Mouse (Mus musculus) limb, embryonic 15.5 days (tissue): ENCODE measurements at regions not wholly inside any gene's neighbourhood (a gene's known extent, or its start where the extent isn't known, plus 50 kb on each side); places are given as distances from the start of the nearest gene placed in this dataset.

Source experiments
- ATAC-seq: fragments of 200-750 bp; cut with Nextera tagmentation; 2 replicates; pipeline ENCODE4 v1.8.0; 2017; ENCODE audit warnings: low read depth, moderate TSS enrichment; ENCODE audit not compliant: insufficient number of reproducible peaks, low FRiP score, low TSS enrichment
- H3K27ac ChIP-seq: fragments of 300-500 bp; sonication (generic); 2 replicates; pipeline ENCODE4 v1.5.1; 2015; ENCODE audit warnings: moderate library complexity, mild to moderate bottlenecking, inconsistent platforms
- H3K27me3 ChIP-seq: fragments of 300-500 bp; sonication (generic); 2 replicates; pipeline ENCODE4 v1.6.1; 2015; ENCODE audit warnings: inconsistent platforms
- H3K36me3 ChIP-seq: fragments of 300-500 bp; sonication (generic); 2 replicates; pipeline ENCODE4 v1.6.1; 2015; ENCODE audit warnings: inconsistent platforms
- H3K4me1 ChIP-seq: fragments of 300-500 bp; sonication (generic); 2 replicates; pipeline ENCODE4 v1.6.1; 2015; ENCODE audit warnings: inconsistent platforms
- H3K4me2 ChIP-seq: fragments of 300-500 bp; sonication (generic); 2 replicates; pipeline ENCODE4 v1.6.1; 2015; ENCODE audit warnings: mild to moderate bottlenecking, inconsistent platforms
- H3K4me3 ChIP-seq: fragments of 300-500 bp; sonication (generic); 2 replicates; pipeline ENCODE4 v1.5.1; 2015; ENCODE audit warnings: mild to moderate bottlenecking, inconsistent platforms
- H3K9ac ChIP-seq: fragments of 300-500 bp; sonication (generic); 2 replicates; pipeline ENCODE4 v1.6.1; 2015; ENCODE audit warnings: inconsistent platforms
- H3K9me3 ChIP-seq: fragments of 300-500 bp; sonication (generic); 2 replicates; pipeline ENCODE4 v1.6.1; 2016; ENCODE audit warnings: inconsistent platforms
- WGBS: fragments of 180-500 bp; shearing (Covaris S2); methylation state at CpG from one replicate; pipeline ENCODE4 v1.1.7; 2015; 5-methylcytosine and 5-hydroxymethylcytosine counted together

DNA sequence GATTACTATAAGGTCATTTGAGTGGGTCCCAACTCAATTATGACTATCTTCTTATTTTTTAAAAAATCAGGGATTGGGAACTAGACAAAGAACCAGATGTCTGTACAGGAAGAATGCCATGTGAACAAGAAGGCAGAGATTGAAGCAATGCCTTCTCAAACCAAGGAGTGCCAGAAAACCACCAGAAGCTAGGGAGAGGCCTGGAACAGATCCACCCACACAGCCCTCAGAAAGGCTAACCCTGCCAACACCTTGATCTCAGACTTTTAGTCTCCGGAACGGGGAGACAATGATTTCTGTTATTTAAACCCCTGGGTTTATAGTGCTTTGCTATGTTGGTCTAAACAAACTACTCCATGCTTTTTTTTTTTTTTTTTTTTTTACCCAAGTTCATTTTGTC is 136.2 kb upstream of the Prep start:
- Histone ChIP-seq H3K4me2 (no peak overlapping the region), H3K9ac (no peak overlapping the region), H3K9me3 (no peaks in the 10 kb centered on the region), H3K4me3 (no peak overlapping the region), H3K36me3 (no peaks in the 10 kb centered on the region), H3K27me3 (no peaks in the 10 kb centered on the region), H3K27ac (no peak overlapping the region), H3K4me1 (no peaks in the 10 kb centered on the region)
- ATAC-seq, result no peak
- 60% methylated on average over 2 of the region's 2 CpGs for WGBS

DNA sequence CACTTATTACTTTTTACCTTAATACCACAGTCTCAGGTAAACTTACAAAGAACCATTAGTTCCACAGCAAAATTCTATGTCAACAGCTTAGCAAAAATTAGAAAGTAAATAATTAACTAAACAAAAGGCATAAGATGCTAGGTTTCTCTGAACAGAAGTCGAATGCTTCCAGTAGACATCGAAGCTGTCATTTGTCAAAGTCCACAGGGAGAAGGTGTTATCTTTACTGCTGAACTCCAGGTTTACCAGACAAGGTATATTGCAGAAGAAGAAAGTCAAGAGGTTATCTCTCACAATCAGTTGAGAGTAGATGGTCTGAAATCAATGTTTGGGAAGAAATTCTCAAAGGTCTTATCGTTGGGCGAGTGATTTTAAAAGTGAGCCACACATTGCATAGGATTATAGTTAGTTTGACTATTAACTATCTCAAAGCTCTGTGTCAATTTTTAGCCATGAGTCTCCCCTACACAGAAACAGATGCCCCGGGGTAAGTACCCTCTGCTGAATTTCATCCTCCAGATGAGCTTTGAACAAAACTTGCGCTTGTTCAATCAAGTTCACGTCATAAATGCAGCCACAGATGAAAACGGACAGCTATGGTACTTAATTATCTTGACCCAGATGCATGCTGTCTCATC is 153.1 kb upstream of the Prep start:
- Histone ChIP-seq H3K4me3 (no peak overlapping the region), H3K9ac (no peak overlapping the region), H3K27ac (no peak overlapping the region), H3K36me3 (no peaks in the 10 kb centered on the region), H3K9me3 (no peaks in the 10 kb centered on the region), H3K4me2 (no peak overlapping the region), H3K27me3 (no peaks in the 10 kb centered on the region), H3K4me1 (no peaks in the 10 kb centered on the region)
- no peak for ATAC-seq
- 75% methylated on average over 8 of the region's 8 CpGs for WGBS

DNA sequence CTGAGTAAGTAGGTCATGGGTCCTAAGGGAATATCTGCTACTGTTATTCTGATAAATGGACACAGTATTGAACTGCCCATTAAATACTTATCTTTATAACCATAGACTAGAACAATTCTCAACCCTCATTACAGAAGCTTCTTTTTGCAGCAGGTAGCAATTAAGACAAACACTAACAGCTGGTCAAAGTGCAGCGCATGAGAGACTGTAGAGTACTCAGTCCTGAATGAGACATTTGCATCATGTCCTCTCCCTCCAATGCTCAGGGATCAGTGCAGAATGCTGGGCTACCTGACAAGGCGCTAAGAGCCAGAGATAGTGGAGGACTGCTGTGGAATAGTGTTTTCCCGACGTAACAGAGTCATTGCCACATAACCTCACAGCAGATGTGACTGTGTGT is 162.5 kb upstream of the Prep start:
- 95% methylated on average over 4 of the region's 4 CpGs for WGBS
- peaks cover 5% of the 10 kb centered on the region for H3K9me3 ChIP-seq
- no peak overlapping the region for H3K9ac ChIP-seq
- no peak overlapping the region for H3K27ac ChIP-seq
- no peak overlapping the region for H3K4me2 ChIP-seq
- H3K27me3 ChIP-seq, result no peaks in the 10 kb centered on the region
- no peaks in the 10 kb centered on the region for H3K4me1 ChIP-seq
- ATAC-seq, result no peak
- no peak overlapping the region for H3K4me3 ChIP-seq
- H3K36me3 ChIP-seq, result no peaks in the 10 kb centered on the region

DNA sequence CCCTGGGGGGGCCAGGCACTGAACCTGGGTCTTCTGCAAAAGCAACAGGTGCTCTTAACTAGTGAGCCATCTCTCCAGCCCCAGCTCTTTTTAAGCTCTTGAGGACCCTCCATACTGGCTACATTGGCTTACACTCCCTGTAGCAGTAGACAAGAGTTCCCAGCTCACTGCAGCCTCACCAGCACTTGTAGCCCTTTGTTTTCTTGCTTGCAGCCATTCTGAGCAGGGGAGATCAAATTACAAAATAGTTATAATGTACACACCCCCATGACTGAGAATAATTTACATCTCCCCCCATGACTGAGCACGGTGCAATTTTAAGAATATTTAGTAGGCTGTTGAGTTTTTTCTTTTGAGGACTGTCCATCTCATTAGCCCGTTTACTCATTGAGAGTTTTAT is 165.8 kb upstream of the Prep start:
- WGBS, result 46% methylated on average over 2 of the region's 2 CpGs
- Histone ChIP-seq H3K4me3 (no peak overlapping the region), H3K27ac (no peak overlapping the region), H3K9ac (no peak overlapping the region), H3K27me3 (no peaks in the 10 kb centered on the region), H3K4me1 (no peaks in the 10 kb centered on the region), H3K9me3 (peaks cover 5% of the 10 kb centered on the region), H3K36me3 (no peaks in the 10 kb centered on the region), H3K4me2 (no peak overlapping the region)
- no peak for ATAC-seq

DNA sequence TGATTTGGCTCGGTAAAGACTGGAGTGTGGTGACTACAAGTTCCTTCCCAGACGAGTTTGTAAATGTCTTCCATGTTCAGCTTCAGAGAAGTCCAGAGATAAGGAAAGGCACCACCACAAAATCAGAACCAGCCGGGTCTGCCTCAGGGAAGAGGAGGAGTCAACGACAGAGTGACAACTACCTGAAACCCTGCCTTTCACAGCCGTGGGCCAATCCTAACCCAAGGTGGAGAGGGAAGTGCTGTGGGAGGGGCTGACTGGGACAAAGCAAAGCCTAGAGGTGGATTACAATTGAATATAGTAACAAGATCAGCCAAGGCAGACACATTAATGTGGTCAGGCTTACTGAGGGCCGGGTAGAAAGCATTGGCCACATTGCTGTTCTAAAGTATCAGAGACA is 174.9 kb upstream of the Prep start:
- WGBS, result 46% methylated on average over 6 of the region's 6 CpGs
- H3K27ac ChIP-seq, result no peak overlapping the region
- H3K4me3 ChIP-seq, result no peak overlapping the region
- H3K9me3 ChIP-seq, result no peaks in the 10 kb centered on the region
- H3K27me3 ChIP-seq, result no peaks in the 10 kb centered on the region
- H3K9ac ChIP-seq, result no peak overlapping the region
- H3K4me1 ChIP-seq, result peaks cover 3% of the 10 kb centered on the region; the same call in 1 of the 2 replicates
- H3K36me3 ChIP-seq, result no peaks in the 10 kb centered on the region
- no peak for ATAC-seq
- H3K4me2 ChIP-seq, result no peak overlapping the region

DNA sequence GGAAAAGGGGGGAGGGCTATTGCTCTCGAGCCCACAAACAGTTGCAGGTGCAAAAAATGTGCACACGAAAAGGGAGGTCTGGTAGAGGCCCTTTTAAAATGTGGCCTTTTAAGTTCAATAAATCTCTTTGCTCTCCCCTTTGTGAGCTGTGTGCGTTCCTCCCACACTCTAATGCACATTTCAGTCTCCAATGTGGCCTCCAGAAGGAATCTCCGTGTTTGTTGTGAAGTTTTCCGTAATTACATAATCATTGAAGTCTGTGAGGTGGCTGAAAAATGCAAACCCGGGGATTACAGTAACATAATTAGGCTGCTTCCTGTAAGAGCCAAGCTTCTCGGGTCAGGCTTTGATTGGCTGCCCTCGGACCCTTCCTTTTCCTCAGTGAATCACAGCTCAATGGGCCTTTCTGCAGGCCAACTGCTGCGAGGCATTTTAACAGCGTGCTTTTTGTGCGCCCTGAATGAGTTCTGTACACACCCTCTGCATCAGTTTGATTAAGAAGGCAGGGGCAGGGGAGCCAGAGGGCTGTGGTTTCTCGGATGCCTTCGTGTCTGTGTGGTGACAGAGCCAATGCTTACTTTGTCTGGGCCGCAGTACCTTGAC is 179.8 kb upstream of the Prep start:
- Histone ChIP-seq H3K4me2 (no peak overlapping the region), H3K27ac (0 out of 2 replicates have a peak overlapping the region, but pooled peaks have one; percentile 3)
- 19% methylated on average over 14 of the region's 14 CpGs for WGBS

DNA sequence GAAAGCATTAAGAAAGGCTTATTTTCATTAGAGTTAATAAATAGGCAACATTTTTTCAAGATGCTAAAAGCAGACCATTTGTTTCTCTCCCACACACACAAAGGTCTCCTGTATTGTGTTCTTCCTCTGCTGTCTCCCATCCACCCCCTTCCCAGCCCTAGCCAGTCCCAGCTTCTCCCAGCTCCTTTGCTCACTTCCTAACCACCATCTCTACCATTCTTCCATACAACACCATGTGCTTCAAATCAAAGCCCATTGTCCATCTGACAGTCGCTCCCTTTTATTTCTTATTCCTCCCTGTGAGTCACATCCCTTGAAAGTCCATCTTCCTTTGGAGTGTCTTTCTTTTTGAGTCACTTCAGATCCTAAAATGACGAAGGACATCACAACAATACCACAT is 185.0 kb upstream of the Prep start:
- H3K9me3 ChIP-seq, result no peaks in the 10 kb centered on the region
- H3K27me3 ChIP-seq, result no peaks in the 10 kb centered on the region
- no peak overlapping the region for H3K27ac ChIP-seq
- H3K4me2 ChIP-seq, result no peak overlapping the region
- ATAC-seq, result no peak
- no peaks in the 10 kb centered on the region for H3K36me3 ChIP-seq
- no peak overlapping the region for H3K4me3 ChIP-seq
- H3K4me1 ChIP-seq, result peaks cover 2% of the 10 kb centered on the region; the same call in 1 of the 2 replicates
- 90% methylated on average over 2 of the region's 2 CpGs for WGBS
- no peak overlapping the region for H3K9ac ChIP-seq

More for the DNA sequence above, 179.8 kb upstream of the Prep start:
- Histone ChIP-seq H3K9me3 (no peaks in the 10 kb centered on the region), H3K9ac (no peak overlapping the region), H3K4me1 (peaks cover 7% of the 10 kb centered on the region; the same call in 1 of the 2 replicates), H3K27me3 (no peaks in the 10 kb centered on the region), H3K36me3 (no peaks in the 10 kb centered on the region), H3K4me3 (no peak overlapping the region)
- ATAC-seq, result no peak

DNA sequence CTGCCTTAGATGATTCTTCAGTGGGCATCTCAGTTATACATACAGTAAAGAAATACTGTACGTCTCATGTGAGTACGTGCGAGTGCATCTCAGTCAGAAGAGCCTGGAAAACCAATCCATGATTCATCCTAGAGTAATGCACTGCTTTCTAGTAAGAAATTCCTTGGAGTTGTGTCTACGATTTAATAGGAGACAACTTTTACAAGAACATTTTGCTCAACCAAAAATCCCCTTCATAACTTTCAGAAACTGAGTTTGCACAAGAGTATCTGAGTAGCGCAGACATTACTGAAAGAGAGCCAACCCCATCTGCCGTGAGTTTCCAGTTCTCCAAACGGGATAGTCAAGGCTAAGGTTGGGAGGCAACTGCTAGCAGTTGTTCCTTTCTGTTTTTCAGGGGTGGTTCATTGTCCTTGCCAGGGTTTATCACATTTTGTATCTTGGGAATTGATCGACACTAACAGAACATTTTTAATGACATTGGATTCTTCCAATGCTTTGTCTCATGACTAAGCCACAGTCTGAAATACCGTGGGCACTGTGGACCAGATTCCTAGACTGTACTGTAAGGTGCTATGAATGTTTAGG is 189.8 kb upstream of the Prep start:
- no peaks in the 10 kb centered on the region for H3K36me3 ChIP-seq
- H3K4me2 ChIP-seq, result no peak overlapping the region
- no peak overlapping the region for H3K4me3 ChIP-seq
- H3K27me3 ChIP-seq, result no peaks in the 10 kb centered on the region
- no peak overlapping the region for H3K9ac ChIP-seq
- H3K27ac ChIP-seq, result no peak overlapping the region
- no peak for ATAC-seq
- no peaks in the 10 kb centered on the region for H3K9me3 ChIP-seq
- H3K4me1 ChIP-seq, result no peaks in the 10 kb centered on the region; the same call in 1 of the 2 replicates
- WGBS, result 73% methylated on average over 9 of the region's 9 CpGs

DNA sequence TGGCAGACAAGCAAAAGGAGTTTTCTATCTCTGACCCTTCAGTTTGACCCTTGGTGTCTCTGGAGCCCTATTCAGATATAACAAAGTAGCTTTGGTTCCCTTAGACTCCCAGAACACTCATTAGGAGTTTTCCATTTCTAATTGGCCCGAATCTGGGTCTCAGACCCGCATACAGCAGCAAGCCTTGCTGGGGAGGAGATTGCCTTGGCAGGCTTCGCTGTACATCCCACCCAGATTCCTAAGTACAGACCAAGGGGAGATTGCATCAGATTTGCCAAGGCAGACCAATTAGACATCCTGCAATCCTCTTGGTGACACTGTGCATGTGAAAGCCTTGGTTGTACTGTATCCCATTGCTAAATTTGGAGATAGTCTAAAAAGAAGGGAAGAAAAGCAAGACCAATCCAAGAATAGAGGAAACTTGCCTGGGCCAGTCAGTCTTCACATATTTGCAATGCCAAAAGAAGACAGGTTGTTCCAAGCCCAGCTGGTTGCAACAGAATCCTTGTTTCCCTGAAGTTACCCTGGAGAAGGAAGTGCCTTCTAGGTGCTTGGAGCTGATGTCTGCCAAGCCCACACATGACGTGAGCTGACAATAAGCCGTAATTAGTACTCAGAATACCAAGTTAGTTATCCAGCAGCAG is 193.2 kb upstream of the Prep start:
- H3K4me3 ChIP-seq, result no peak overlapping the region
- no peaks in the 10 kb centered on the region; the same call in 1 of the 2 replicates for H3K4me1 ChIP-seq
- no peak for ATAC-seq
- H3K36me3 ChIP-seq, result no peaks in the 10 kb centered on the region
- H3K9ac ChIP-seq, result no peak overlapping the region
- H3K4me2 ChIP-seq, result no peak overlapping the region
- WGBS, result 73% methylated on average over 5 of the region's 5 CpGs
- H3K9me3 ChIP-seq, result no peaks in the 10 kb centered on the region
- H3K27me3 ChIP-seq, result no peaks in the 10 kb centered on the region
- H3K27ac ChIP-seq, result no peak overlapping the region

DNA sequence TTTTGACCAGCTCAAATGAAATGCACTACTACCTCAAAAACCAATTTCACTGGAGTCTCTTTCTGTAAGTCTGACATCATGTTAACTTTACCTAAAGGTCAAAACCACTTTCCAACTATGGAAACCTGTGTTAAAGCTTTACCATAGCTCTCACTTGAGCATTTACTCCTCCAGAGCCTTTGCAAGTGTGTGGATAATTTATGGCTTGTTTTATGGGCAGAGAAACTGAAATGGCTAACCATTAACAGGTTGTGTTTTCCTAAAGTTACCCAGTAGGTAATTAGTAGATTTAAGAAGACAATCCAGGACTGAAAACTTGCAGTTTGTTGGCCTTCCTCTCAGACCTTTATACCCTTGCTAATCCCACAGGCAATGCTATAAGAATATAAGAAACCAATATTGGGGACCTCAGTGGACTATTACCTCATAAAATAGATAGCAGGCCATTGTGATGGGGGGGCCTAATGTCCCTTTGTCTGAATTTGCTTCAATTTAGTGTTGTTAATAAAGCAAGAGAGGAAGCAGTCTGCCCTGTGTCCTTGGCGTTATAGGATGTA is 202.7 kb upstream of the Prep start:
- ATAC-seq, result no peak
- 43% methylated on average over 1 of the region's 1 CpGs for WGBS
- Histone ChIP-seq H3K9me3 (no peaks in the 10 kb centered on the region), H3K4me3 (no peak overlapping the region), H3K4me2 (no peak overlapping the region), H3K9ac (no peak overlapping the region), H3K36me3 (no peaks in the 10 kb centered on the region), H3K27ac (no peak overlapping the region), H3K4me1 (peaks cover 8% of the 10 kb centered on the region), H3K27me3 (no peaks in the 10 kb centered on the region)

DNA sequence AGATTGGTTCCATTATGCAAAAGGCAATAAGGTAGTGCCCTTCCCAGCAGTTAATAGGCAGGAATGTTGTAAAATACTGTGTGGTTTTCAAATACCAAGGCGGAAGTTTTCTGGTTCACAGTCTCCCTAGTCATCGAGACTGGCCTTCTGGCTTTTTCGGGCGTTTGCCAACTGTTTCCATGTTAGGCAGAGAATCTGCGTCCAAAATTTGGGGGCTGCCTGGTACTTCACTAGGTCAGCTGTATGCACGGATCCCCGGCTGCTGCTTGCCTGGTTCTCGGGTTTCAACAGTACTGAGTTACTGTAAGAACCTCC is 204.7 kb upstream of the Prep start:
- peaks cover 8% of the 10 kb centered on the region for H3K4me1 ChIP-seq
- no peak overlapping the region for H3K4me3 ChIP-seq
- H3K36me3 ChIP-seq, result no peaks in the 10 kb centered on the region
- no peak for ATAC-seq
- peak overlapping the region; percentile 39; the same call in 1 of the 2 replicates for H3K27ac ChIP-seq
- no peak overlapping the region for H3K4me2 ChIP-seq
- 20% methylated on average over 8 of the region's 8 CpGs for WGBS
- no peaks in the 10 kb centered on the region for H3K27me3 ChIP-seq
- no peak overlapping the region for H3K9ac ChIP-seq
- no peaks in the 10 kb centered on the region for H3K9me3 ChIP-seq
